Mouse (Mus musculus) testis, postnatal 10 days (tissue): ENCODE data around the gene Tgtp2.
"Not testable (repeated sequence)": the region's sequence is repeated elsewhere in the genome, so short reads cannot be mapped to it uniquely, and the experiment has no call there.

Source experiments
- DNase-seq: peaks from one replicate; pipeline ENCODE4 v3.0.0; 2021; ENCODE audit warnings: low spot score

The Tgtp2 gene

DNA sequence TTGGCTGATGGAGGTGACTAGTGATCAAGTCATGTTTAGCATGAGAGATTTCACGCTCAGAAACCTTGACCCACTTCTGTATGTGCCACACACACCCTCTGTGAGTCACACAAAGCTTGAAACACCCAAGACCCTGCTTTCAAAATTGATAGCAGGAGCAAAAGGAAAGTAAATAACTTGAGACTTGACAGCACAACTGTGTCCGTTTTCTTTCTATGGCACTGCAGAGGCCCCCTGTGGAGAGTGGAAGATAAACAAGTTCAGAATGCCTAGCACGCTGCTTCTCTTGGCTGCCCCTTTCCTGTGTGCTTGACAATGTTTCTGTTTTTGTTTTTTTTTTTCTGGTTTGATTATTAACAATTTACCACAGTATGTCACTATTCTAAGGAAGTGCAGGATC, 20.9 kb upstream of the Tgtp2 start:
- no peak for DNase-seq

- no peak for DNase-seq
Observed at GRCm38 (mm10) chr11:49084385-49084784, 20.4 kb upstream of the Tgtp2 start.

DNA sequence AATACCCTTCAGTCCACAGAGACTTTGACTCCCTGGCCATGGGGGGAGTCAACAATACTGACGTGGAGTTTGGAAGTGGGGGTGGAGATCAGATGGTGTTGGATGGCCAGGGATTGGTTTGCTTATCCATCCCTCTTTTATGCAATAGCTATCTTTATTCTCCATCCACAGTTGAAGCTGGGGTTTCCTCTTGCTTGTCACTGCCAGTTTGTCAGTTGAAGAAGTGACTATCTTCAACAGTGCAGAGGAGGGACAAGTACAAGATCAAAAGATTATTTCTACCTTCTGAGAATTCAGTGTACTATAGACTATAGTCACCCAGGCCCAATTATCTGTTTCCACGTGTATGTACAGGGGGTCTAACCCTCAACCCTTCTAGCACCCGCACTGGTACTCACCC, 19.8 kb upstream of the Tgtp2 start:
- no peak for DNase-seq

GRCm38 (mm10) chr11:49083146-49083545, 19.1 kb upstream of the Tgtp2 start:
- DNase-seq = no peak

DNA sequence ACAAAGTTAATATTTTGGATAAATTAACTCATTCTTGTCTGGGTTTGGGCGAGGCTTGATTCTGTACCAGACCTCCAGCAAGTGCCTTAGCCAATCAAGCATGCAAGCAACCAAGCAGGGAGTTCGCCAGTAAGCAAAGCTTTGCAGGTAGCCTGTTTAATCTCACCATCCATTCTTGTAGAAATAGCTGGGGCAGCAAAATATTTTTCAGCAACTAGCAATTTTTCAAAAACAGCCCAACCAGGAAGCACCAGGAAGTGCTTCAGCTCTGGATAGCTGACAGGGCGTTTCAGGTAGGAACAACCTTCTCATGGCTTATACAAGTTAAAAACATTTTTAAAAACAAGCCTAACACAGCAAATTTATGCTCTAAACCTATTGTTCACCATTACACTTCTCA, 17.9 kb upstream of the Tgtp2 start:
- DNase-seq = no peak

DNA sequence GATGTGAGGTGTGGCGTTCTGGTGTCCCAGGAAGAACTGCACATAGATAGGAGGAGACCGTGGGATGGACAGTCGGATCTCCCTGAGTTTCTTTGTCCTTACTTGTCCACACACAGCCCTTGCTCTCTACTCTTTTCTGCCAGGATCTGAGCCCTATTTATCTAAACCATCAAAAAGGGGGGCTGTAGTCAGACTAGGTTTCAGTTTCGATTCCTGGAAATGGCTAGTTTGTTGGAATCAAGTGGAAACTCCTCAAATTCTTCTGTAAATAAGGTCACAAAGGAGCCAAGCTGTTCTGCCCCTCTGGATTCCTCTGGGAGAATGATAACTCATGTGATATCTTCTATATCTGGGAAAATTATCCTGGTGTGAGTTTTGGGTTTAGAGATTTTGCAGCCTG, 17.4 kb upstream of the Tgtp2 start:
- DNase-seq = no peak

- no peak for DNase-seq
Observed at GRCm38 (mm10) chr11:49080636-49081035, 16.6 kb upstream of the Tgtp2 start.

GRCm38 (mm10) chr11:49078719-49079118, 14.7 kb upstream of the Tgtp2 start:
- DNase-seq = no peak

DNA sequence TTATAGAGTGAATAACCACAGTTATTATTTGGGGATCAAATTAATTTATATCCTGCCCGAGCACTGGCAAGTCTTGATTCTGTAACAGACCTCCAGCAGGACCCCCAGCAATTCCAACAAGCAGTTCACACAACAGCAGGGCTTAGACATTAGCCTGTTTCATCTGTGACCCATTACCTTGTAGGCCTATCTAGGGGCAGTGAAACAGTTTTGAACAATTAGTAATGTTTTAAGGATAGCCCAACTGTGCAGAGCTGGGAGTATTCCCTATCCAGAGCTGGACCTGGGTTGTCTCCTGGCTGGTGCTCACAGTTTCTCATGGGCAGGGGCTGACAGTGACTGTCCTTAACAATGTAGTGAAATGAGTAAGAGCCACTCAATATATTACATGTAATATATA, 13.0 kb upstream of the Tgtp2 start:
- DNase-seq = no peak

DNA sequence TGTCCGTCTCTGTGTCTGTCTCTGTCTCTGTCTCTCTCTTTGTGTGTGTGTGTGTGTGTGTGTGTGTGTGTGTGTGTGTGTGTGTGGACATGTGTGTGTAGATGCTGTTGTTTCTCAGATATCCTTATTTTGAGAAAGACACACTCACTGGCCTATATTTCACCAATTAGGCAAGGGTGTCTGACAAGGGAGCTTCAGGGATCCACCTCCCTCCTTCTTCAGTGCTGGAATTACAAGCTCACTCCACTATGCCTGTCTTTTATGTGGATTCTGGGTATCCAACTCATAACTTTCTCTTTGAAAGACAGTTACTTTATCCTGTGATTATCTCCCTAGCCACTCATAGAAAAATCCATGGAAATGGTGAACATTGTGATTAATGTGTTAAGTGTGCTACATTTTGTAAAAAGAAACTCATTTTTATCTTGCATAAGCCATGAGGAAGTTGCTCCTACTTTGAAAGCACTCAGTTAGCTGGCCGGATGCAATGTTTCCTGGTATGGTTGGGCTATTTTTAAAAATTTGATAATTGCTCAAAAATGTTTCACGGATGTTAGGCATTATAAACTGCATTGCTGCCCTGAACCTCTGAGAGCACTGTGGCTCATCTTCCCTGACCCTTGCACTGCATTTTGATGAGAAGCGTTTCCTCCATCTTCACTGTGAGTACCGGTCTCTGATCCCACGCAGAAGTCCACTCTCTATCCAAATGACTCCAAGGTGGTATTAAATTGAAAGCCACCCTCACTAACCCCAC, 12.2 kb upstream of the Tgtp2 start, which contains the start of gene Ifi47:
TSS of gene Ifi47 (plus strand) at position 587 of the 757 bp plus-strand sequence.
- not testable (repeated sequence) for DNase-seq

DNA sequence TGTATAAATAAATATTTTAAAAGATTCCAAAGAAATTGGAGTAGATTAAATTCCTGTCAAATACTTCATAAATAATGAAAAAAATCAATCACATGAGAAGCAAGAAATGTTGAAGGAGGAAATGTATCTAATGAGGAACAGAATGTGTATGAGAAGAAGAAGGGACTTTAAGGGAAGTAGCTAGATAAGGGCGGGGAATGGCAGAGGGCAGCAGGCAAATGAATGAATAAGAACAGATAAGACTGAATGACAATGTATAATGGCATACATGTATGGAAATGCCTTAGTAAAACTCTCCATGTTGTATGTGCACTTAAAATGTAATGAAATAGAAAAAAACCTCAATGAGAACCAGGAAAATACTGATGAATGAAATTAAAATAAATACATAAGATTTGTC, 4.4 kb upstream of the Tgtp2 start:
- DNase-seq = no peak

GRCm38 (mm10) chr11:49061865-49062264, 2.1 kb downstream of the Tgtp2 start:
- DNase-seq = not testable (repeated sequence)

- not testable (repeated sequence) for DNase-seq
Observed at GRCm38 (mm10) chr11:49060061-49060460, 3.9 kb downstream of the Tgtp2 start.

- not testable (repeated sequence) for DNase-seq
Observed at GRCm38 (mm10) chr11:49051894-49052293, 12.1 kb downstream of the Tgtp2 start.

- not testable (repeated sequence) for DNase-seq
Observed at GRCm38 (mm10) chr11:49051093-49051891, 12.7 kb downstream of the Tgtp2 start, which contains the start of gene 9930111J21Rik2. TSS of gene 9930111J21Rik2 (minus strand) at chr11:49051242.

- not testable (repeated sequence) for DNase-seq
Observed at GRCm38 (mm10) chr11:49050064-49050463, 13.9 kb downstream of the Tgtp2 start.

GRCm38 (mm10) chr11:49012074-49012473, 51.9 kb downstream of the Tgtp2 start:
- DNase-seq = not testable (repeated sequence)
